Mouse (Mus musculus) heart, adult 2 months (tissue): ENCODE measurements around the gene Vars. TPM values are rescaled to one million over a fixed set of nuclear protein-coding genes. Genes with fewer than 3 reads are reported as not detected.
A peak's percentile ranks its signal among the peaks of the same experiment; 100 is the strongest.
"Not testable (repeated sequence)": the region's sequence is repeated elsewhere in the genome, so short reads cannot be mapped to it uniquely, and the experiment has no call there.

Experiments
- DNase-seq, 2 experiments: peaks; one replicate each; pipeline ENCODE4 v3.0.0; 2021
- H3K27ac ChIP-seq: fragments of 200-600 bp; 2 replicates; pipeline ENCODE4 v1.8.1; 2022
- H3K27me3 ChIP-seq: fragments of 200-500 bp; 2 replicates; pipeline ENCODE4 v1.6.1; 2012; ENCODE audit warnings: mild to moderate bottlenecking, low read length, inconsistent platforms, mixed read lengths; ENCODE audit not compliant: control insufficient read depth, insufficient read depth
- H3K36me3 ChIP-seq: fragments of 200-500 bp; 2 replicates; pipeline ENCODE4 v1.6.1; 2012; ENCODE audit warnings: low read length, inconsistent platforms; ENCODE audit not compliant: control insufficient read depth, insufficient read depth
- H3K4me1 ChIP-seq: fragments of 200-500 bp; 2 replicates; pipeline ENCODE4 v1.6.1; 2011; ENCODE audit warnings: low read length; ENCODE audit not compliant: control insufficient read depth, insufficient read depth
- H3K4me3 ChIP-seq: fragments of 200-600 bp; 2 replicates; pipeline ENCODE4 v1.8.1; 2022
- H3K79me2 ChIP-seq: fragments of 200-500 bp; replicated peaks from 2 replicates; pipeline ENCODE4 v1.6.1; 2012; ENCODE audit warnings: mild to moderate bottlenecking, inconsistent platforms, low read length, moderate library complexity, mixed read lengths; ENCODE audit not compliant: control insufficient read depth, insufficient read depth
- H3K9ac ChIP-seq: fragments of 200-500 bp; 2 replicates; pipeline ENCODE4 v1.6.1; 2012; ENCODE audit warnings: low read depth, mild to moderate bottlenecking, control low read depth, inconsistent platforms, low read length, mixed read lengths
- CTCF ChIP-seq: fragments of 200-600 bp; IDR thresholded peaks from 2 replicates; pipeline ENCODE4 v1.8.1; 2022; ENCODE audit warnings: antibody characterized with exemption, mild to moderate bottlenecking, moderate library complexity
- EP300 ChIP-seq: fragments of 200-500 bp; IDR thresholded peaks from 2 replicates; pipeline ENCODE4 v1.6.1; 2011; ENCODE audit warnings: low read depth, low read length, control low read depth; ENCODE audit not compliant: insufficient read depth
- POLR2A ChIP-seq: fragments of 200-500 bp; IDR thresholded peaks from 2 replicates; pipeline ENCODE4 v1.6.1; 2011; ENCODE audit warnings: mild to moderate bottlenecking, low read depth, low read length, control low read depth; ENCODE audit not compliant: insufficient read depth
- whole genome bisulfite sequencing: fragments of 180-500 bp; shearing (Covaris S2); methylation state at CpG from one replicate; pipeline ENCODE4 v1.1.7; 2018; 5-methylcytosine and 5-hydroxymethylcytosine counted together
- intact Hi-C: fragments of 180-260 bp; cut with DNase I; formaldehyde crosslinking; loops from one replicate; pipeline ENCODE4 v1.15.1; 2025
- polyA plus RNA-seq: library from polyadenylated mRNA; depleted of rRNA; stranded (reverse); fragments of >200 nt; gene quantifications from 2 replicates; pipeline ENCODE4 v1.2.3, GENCODE M21; 2012
- total RNA-seq, 2 experiments: library from RNA; stranded (reverse); gene quantifications; 2 replicates each; pipeline ENCODE4 v1.2.3; 2021

Vars gene
- total and polyA plus RNA-seq, 3 experiments = 27.0 to 39.2 (median 28.5) TPM

DNA sequence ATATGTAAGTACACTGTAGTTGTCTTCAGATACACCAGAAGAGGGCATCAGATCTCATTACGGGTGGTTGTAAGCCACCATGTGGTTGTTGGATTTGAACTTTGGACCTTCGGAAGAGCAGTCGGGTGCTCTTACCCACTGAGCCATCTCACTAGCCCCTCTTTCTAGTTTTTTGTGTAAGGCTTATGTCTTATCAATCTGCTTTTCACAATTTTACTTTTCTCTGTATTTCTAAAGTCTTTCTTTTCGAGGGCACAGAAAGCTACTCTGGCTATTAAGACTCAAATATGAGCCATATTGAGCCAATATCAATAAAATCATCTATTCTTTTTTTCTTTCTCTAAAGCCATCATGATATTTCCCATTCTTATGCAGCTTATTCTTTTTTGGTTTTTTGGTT is 5.6 kb upstream of the Vars start:
- H3K4me1 ChIP-seq, H3K4me3 ChIP-seq, DNase-seq, H3K9ac ChIP-seq, H3K27ac ChIP-seq, H3K79me2 ChIP-seq, intact Hi-C loops, H3K27me3 ChIP-seq, H3K36me3 ChIP-seq: not testable (repeated sequence)
- WGBS = 82% methylated on average over 4 of the region's 4 CpGs
- TF ChIP-seq CTCF = peak; percentile 9; the same call in 1 of the 2 replicates

- H3K27ac ChIP-seq, intact Hi-C loops: not testable (repeated sequence)
- WGBS = 97% methylated on average over 4 of the region's 4 CpGs
Measured at GRCm38 (mm10) chr17:34995927-34996326, 4.9 kb upstream of the Vars start.

DNA sequence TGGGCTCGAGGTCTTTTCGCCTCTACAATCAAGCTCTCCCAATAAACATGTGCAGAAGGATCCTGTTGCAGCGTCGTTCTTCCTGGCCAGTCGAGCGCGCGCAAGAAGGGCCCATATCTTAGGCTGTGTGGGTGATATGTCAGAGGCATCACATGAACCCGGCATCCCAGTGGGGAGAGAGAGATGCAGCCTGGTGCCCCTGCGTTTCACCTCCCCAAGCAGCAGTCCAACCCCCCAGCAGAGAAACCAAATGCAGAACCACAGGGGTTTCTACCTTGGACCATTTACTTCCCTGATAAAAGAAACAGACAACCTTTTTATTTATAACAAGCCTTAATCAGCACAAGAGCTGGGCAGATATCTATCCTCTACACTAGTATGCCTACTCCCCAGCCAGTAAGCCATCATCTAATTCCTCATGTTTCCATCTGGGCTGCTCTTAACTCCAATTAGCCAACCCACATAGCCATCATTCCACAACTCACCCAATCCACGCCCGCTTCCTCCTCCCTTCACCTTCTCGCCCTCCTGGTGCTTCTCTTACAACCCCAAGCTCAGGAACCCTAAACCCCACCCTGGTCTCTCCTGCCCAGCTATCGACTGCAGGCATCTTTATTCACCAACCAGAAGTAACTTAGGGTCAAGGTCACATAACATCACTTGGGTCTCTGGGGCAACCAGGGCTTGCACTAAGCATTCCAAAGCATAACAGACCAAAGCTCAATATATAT is 4.2 kb upstream of the Vars start:
- no peaks in the 10 kb centered on the region for H3K27me3 ChIP-seq
- 80% methylated on average over 14 of the region's 14 CpGs for WGBS

More at GRCm38 (mm10) chr17:34995927-34996326, 4.9 kb upstream of the Vars start:
- not testable (repeated sequence) for H3K79me2 ChIP-seq, H3K36me3 ChIP-seq, H3K4me3 ChIP-seq, H3K9ac ChIP-seq, DNase-seq, H3K4me1 ChIP-seq, H3K27me3 ChIP-seq

GRCm38 (mm10) chr17:34997142-34997483 is 3.7 kb upstream of the Vars start:
- intact Hi-C loops = no loop called here
- Histone ChIP-seq H3K4me3 (no peak overlapping the region), H3K9ac (no peak overlapping the region), H3K27me3 (no peaks in the 10 kb centered on the region), H3K36me3 (no peaks in the 10 kb centered on the region), H3K4me1 (peaks cover 4% of the 10 kb centered on the region), H3K27ac (no peak overlapping the region), H3K79me2 (no peaks in the 10 kb centered on the region)
- TF ChIP-seq POLR2A = no peak
- no peak for TF ChIP-seq EP300
- no peak for TF ChIP-seq CTCF
- no peak for DNase-seq
- WGBS = 83% methylated on average over 5 of the region's 5 CpGs

More for the DNA sequence above, 4.2 kb upstream of the Vars start:
- TF ChIP-seq EP300 (no peak), CTCF (no peak), POLR2A (no peak)
- intact Hi-C loops = no loop called here
- no peak for DNase-seq
- no peak overlapping the region for H3K9ac ChIP-seq
- no peaks in the 10 kb centered on the region for H3K79me2 ChIP-seq
- H3K27ac ChIP-seq = no peak overlapping the region
- peaks cover 2% of the 10 kb centered on the region for H3K4me1 ChIP-seq
- H3K4me3 ChIP-seq = no peak overlapping the region
- H3K36me3 ChIP-seq = no peaks in the 10 kb centered on the region

- H3K4me3 ChIP-seq = no peak overlapping the region
- intact Hi-C loops = no loop called here
- WGBS = 71% methylated on average over 15 of the region's 15 CpGs
- no peaks in the 10 kb centered on the region for H3K36me3 ChIP-seq
- H3K4me1 ChIP-seq = peaks cover 10% of the 10 kb centered on the region
- no peak overlapping the region for H3K9ac ChIP-seq
- DNase-seq = peak in 1 of 2 experiments; percentile 16
- H3K79me2 ChIP-seq = no peaks in the 10 kb centered on the region
- H3K27ac ChIP-seq = no peak overlapping the region
- TF ChIP-seq EP300 (no peak), CTCF (no peak), POLR2A (no peak)
- H3K27me3 ChIP-seq = no peaks in the 10 kb centered on the region
Measured at GRCm38 (mm10) chr17:34998526-34999430, 2.0 kb upstream of the Vars start.

DNA sequence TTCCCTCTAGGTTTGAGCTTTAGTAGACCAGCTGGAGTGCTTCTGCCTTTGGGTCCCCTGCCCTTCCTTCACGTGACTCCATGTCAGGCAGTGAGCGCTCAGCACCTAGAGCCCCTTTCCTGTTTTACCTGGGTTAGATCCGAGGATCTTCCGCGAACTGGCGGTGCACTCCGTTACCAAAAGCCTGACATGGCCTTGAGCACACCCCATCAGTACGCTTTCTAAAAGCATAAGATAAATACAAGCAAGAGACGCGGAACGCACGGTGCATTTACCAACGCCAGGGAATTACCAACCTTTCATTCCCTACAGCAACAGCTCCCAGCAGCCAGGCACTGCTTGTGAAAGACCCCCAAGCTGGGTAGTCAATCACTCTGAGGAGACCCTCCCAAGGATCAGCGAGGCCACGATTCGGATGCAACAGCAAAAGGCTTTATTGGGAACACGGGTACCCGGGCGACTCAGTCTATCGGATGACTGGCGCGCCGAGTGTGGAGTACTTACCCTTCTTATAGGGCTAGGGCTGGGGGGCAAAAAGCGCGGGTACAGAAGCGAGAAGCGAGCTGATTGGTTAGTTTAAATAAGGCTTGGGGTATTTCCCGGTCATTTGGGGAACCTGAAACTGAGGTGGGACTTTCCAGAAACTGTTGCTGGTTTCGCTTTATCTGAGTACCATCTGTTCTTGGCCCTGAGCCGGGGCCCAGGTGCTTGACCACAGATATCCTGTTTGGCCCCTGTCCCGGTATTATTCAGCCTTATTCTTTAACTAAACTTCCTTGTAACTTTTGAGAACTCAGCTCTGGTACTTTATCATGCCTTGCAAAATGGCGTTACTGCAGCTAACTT is 693 bp upstream of the Vars start:
- intact Hi-C loops = loop anchor here (2.0 to 5.0 kb wide), 2 partner anchors 19 to 242 kb away; partner anchors contain the start of genes Ddx39b and Lsm2
- Histone ChIP-seq H3K9ac (peak overlapping the region; percentile 85), H3K4me3 (peak overlapping the region; percentile 78), H3K27ac (peak overlapping the region; percentile 100), H3K4me1 (peaks cover 10% of the 10 kb centered on the region)
- 8% methylated on average over 30 of the region's 32 CpGs for WGBS
- peak in 1 of 2 experiments; percentile 29 for DNase-seq
- not testable (repeated sequence) for H3K79me2 ChIP-seq, H3K36me3 ChIP-seq, H3K27me3 ChIP-seq
